Mouse (Mus musculus) fat pad, adult 2 months (tissue): ENCODE measurements at regions not wholly inside any gene's neighbourhood (a gene's known extent, or its start where the extent isn't known, plus 50 kb on each side); places are given as distances from the start of the nearest gene placed in this dataset.

Source experiments
- DNase-seq: peaks from one replicate; pipeline ENCODE4 v3.0.0-alpha.2; 2011; ENCODE audit warnings: low read depth, low spot score; ENCODE audit errors: extremely low read depth

- DNase-seq = peak; percentile 42
Observed at GRCm38 (mm10) chr1:6928658-6929057, 2121.0 kb downstream of the Gm37988 start.

DNA sequence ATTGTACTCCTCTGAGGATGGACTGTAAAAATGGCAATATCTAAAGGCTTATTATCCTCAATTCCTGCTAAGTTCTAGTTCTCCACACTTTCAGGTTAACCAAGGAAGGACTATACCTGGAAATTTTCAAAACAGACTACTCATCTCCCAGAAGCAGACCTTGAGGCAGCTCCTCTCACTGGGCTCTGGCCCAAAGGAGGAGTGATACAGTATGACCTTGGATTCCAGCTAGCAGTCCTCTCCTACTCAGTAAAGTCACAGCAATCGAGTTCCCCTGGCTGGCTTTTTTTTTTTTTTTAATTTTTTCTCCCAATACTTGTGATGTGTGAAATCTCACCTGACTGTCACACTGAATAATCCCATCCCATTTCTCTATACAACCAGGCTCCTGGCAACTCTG is 2124.2 kb downstream of the Gm37988 start:
- DNase-seq = no peak

GRCm38 (mm10) chr1:6969838-6970237 is 2162.1 kb downstream of the Gm37988 start:
- no peak for DNase-seq

DNA sequence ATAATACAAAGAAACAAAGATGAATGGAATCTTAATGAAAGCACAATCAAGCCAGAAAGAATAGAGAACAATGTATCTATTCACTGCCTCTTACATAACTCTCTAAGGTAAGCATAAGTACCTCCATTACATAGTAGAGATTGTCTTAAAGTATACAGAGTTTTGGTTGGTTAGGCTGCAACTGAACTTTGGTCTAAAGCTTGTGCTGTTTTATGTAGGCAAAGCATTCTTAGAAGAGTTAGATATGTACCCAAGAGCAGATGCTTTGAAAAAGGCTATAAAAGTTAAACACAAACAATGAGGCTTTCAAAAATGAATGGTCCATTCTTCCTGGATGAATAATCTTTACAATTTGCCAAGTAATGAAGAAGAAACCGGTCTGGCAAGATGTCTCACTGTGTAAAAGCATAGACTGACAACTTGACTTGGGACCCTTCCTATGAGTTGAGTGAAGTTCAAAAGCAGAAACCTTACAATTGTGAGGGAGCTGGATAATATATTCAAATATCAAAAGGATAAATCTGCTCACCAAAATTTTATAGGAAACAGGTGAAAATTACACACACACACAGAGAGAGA is 2166.1 kb downstream of the Gm37988 start:
- no peak for DNase-seq

GRCm38 (mm10) chr1:6979626-6980025 is 2171.9 kb downstream of the Gm37988 start:
- DNase-seq = no peak

- DNase-seq = no peak
Observed at GRCm38 (mm10) chr1:6984226-6984625, 2176.5 kb downstream of the Gm37988 start.

DNA sequence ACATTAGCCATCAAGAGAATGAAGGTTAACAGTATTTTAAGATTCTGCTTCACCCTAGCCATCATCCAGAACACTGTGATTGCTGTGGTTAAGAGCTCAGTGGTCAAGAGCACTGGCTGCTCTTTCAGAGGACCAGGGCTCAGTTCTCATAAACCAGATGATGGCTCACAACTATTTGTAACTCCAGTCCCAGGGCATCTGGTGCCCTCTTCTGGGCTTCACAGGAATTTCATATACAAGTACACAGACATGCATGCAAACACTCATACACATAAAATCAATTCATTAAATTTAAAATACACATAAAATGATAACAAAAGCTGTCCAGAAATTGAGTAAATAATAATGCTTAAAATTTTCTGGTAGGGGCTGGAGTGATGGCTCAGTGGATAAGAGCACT is 2189.9 kb downstream of the Gm37988 start:
- no peak for DNase-seq

DNA sequence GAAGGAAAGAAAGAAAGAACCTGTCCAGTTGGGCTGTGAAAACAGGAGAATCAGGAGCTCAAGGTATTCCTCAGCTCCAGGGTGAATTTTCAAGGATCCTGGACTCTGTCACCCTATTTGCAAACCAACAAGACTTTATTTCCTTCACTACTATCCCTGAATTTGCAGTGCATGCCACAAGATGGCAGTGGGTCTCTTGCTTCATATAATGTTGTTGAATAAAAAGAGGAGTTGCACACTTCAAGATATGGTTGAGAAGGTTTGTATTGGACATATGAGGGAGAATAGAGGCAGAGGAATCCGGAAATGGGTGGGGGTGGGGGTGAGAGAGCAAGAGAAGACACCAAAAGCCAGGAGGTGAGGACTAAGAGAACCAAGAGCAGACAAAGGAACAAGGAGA is 2202.5 kb downstream of the Gm37988 start:
- DNase-seq = no peak
